Mouse (Mus musculus) liver, adult 2 months (tissue): ENCODE results near the gene Padi6. TPM values are rescaled to one million over a fixed set of nuclear protein-coding genes. Genes with fewer than 3 reads are reported as not detected.
A peak's percentile ranks its signal among the peaks of the same experiment; 100 is the strongest.

Source experiments
- DNase-seq: peaks from one replicate; pipeline ENCODE4 v3.0.0-alpha.2; 2011; ENCODE audit warnings: low read depth, low spot score; ENCODE audit errors: extremely low read depth
- H3K27ac ChIP-seq: fragments of 200-500 bp; replicated peaks from 2 replicates; pipeline ENCODE4 v1.5.1; 2012; ENCODE audit warnings: low read depth, mild to moderate bottlenecking, control low read depth, inconsistent platforms, low read length; ENCODE audit not compliant: insufficient read depth
- H3K27me3 ChIP-seq: fragments of 200-500 bp; 2 replicates; pipeline ENCODE4 v1.6.1; 2012; ENCODE audit warnings: mild to moderate bottlenecking, moderate library complexity, low read length, inconsistent platforms; ENCODE audit not compliant: control insufficient read depth, insufficient read depth
- H3K36me3 ChIP-seq: fragments of 200-500 bp; 2 replicates; pipeline ENCODE4 v1.6.1; 2012; ENCODE audit warnings: low read length, inconsistent platforms; ENCODE audit not compliant: control insufficient read depth, insufficient read depth
- H3K4me1 ChIP-seq: fragments of 200-500 bp; 2 replicates; pipeline ENCODE4 v1.6.1; 2011; ENCODE audit warnings: low read length; ENCODE audit not compliant: control insufficient read depth, insufficient read depth
- H3K4me3 ChIP-seq: fragments of 200-500 bp; 2 replicates; pipeline ENCODE4 v1.5.1; 2011; ENCODE audit warnings: low read depth, mild to moderate bottlenecking, control low read depth, low read length, moderate library complexity; ENCODE audit not compliant: insufficient read depth
- H3K79me2 ChIP-seq: fragments of 200-500 bp; 2 replicates; pipeline ENCODE4 v1.6.1; 2012; ENCODE audit warnings: inconsistent platforms, mild to moderate bottlenecking, low read length, moderate library complexity; ENCODE audit not compliant: control insufficient read depth, insufficient read depth
- H3K9ac ChIP-seq: fragments of 200-500 bp; 2 replicates; pipeline ENCODE4 v1.6.1; 2012; ENCODE audit warnings: low read depth, mild to moderate bottlenecking, control low read depth, inconsistent platforms, low read length
- CTCF ChIP-seq: fragments of 200-500 bp; IDR thresholded peaks from 2 replicates; pipeline ENCODE4 v1.5.1; 2011; ENCODE audit warnings: low read depth, low read length, control low read depth
- POLR2A ChIP-seq: fragments of 200-500 bp; IDR thresholded peaks from 2 replicates; pipeline ENCODE4 v1.6.1; 2011; ENCODE audit warnings: low read length, control low read depth; ENCODE audit not compliant: insufficient read depth; ENCODE audit errors: extremely low read depth
- WGBS: fragments of 180-500 bp; shearing (Covaris S2); methylation state at CpG from one replicate; pipeline ENCODE4 v1.1.7; 2018; 5-methylcytosine and 5-hydroxymethylcytosine counted together
- polyA plus RNA-seq: library from polyadenylated mRNA; depleted of rRNA; stranded (reverse); fragments of >200 nt; gene quantifications from 2 replicates; pipeline ENCODE4 v1.2.3, GENCODE M21; 2012
- total RNA-seq: library from RNA; depleted of rRNA; stranded (reverse); fragments of >200 nt; gene quantifications from 2 replicates; pipeline ENCODE4 v1.2.3, GENCODE M21; 2014

The Padi6 gene
- total and polyA plus RNA-seq, 2 experiments, result not detected

GRCm38 (mm10) chr4:140765936-140766335 lies 23.5 kb upstream of the Padi6 start:
- H3K4me1 ChIP-seq, result peaks cover 3% of the 10 kb centered on the region; the same call in 1 of the 2 replicates
- WGBS, result 78% methylated on average over 3 of the region's 3 CpGs
- H3K9ac ChIP-seq, result no peak overlapping the region
- no peaks in the 10 kb centered on the region for H3K27me3 ChIP-seq
- H3K27ac ChIP-seq, result peak overlapping the region; percentile 42; the same call in 1 of the 2 replicates
- no peak for TF ChIP-seq CTCF
- TF ChIP-seq POLR2A, result no peak
- no peak for DNase-seq
- no peaks in the 10 kb centered on the region for H3K36me3 ChIP-seq
- H3K79me2 ChIP-seq, result no peaks in the 10 kb centered on the region
- no peak overlapping the region for H3K4me3 ChIP-seq

- H3K4me3 ChIP-seq, result no peak overlapping the region
- no peak overlapping the region for H3K9ac ChIP-seq
- H3K27me3 ChIP-seq, result no peaks in the 10 kb centered on the region
- H3K4me1 ChIP-seq, result no peaks in the 10 kb centered on the region
- peak; percentile 12 for DNase-seq
- peak; percentile 83 for TF ChIP-seq CTCF
- no peak for TF ChIP-seq POLR2A
- no peaks in the 10 kb centered on the region for H3K36me3 ChIP-seq
- no peak overlapping the region for H3K27ac ChIP-seq
- H3K79me2 ChIP-seq, result no peaks in the 10 kb centered on the region
- 19% methylated on average over 9 of the region's 9 CpGs for WGBS
Observed at GRCm38 (mm10) chr4:140763158-140763557, 20.7 kb upstream of the Padi6 start.

GRCm38 (mm10) chr4:140761601-140762000 lies 19.2 kb upstream of the Padi6 start:
- H3K9ac ChIP-seq, result no peak overlapping the region
- no peak for DNase-seq
- H3K4me3 ChIP-seq, result no peak overlapping the region
- TF ChIP-seq CTCF (no peak), POLR2A (no peak)
- 91% methylated on average over 7 of the region's 7 CpGs for WGBS
- H3K27ac ChIP-seq, result no peak overlapping the region
- H3K27me3 ChIP-seq, result no peaks in the 10 kb centered on the region
- H3K79me2 ChIP-seq, result no peaks in the 10 kb centered on the region
- H3K36me3 ChIP-seq, result no peaks in the 10 kb centered on the region
- H3K4me1 ChIP-seq, result no peaks in the 10 kb centered on the region

- no peaks in the 10 kb centered on the region for H3K4me1 ChIP-seq
- no peak overlapping the region for H3K9ac ChIP-seq
- DNase-seq, result no peak
Observed at GRCm38 (mm10) chr4:140755811-140756210, 13.4 kb upstream of the Padi6 start.

GRCm38 (mm10) chr4:140753366-140753765 lies 10.9 kb upstream of the Padi6 start:
- Histone ChIP-seq H3K27me3 (no peaks in the 10 kb centered on the region), H3K27ac (no peak overlapping the region), H3K9ac (no peak overlapping the region), H3K79me2 (no peaks in the 10 kb centered on the region), H3K4me1 (no peaks in the 10 kb centered on the region), H3K36me3 (no peaks in the 10 kb centered on the region), H3K4me3 (no peak overlapping the region)
- TF ChIP-seq POLR2A (no peak), CTCF (no peak)
- WGBS, result 73% methylated on average over 7 of the region's 7 CpGs
- no peak for DNase-seq

More at GRCm38 (mm10) chr4:140755811-140756210, 13.4 kb upstream of the Padi6 start:
- Histone ChIP-seq H3K27ac (no peak overlapping the region), H3K27me3 (no peaks in the 10 kb centered on the region), H3K36me3 (no peaks in the 10 kb centered on the region), H3K79me2 (no peaks in the 10 kb centered on the region), H3K4me3 (no peak overlapping the region)
- TF ChIP-seq CTCF, result no peak
- no peak for TF ChIP-seq POLR2A
- 79% methylated on average over 3 of the region's 3 CpGs for whole genome bisulfite sequencing

GRCm38 (mm10) chr4:140750328-140750727 lies 7.9 kb upstream of the Padi6 start:
- DNase-seq, result peak; percentile 34
- H3K27me3 ChIP-seq, result no peaks in the 10 kb centered on the region
- peak overlapping the region; percentile 7; the same call in 1 of the 2 replicates for H3K4me3 ChIP-seq

More at GRCm38 (mm10) chr4:140750328-140750727, 7.9 kb upstream of the Padi6 start:
- no peak for TF ChIP-seq POLR2A
- TF ChIP-seq CTCF, result no peak
- H3K9ac ChIP-seq, result no peak overlapping the region
- no peaks in the 10 kb centered on the region for H3K79me2 ChIP-seq
- no peaks in the 10 kb centered on the region for H3K36me3 ChIP-seq
- no peak overlapping the region for H3K27ac ChIP-seq
- no peaks in the 10 kb centered on the region for H3K4me1 ChIP-seq
- 10% methylated on average over 19 of the region's 19 CpGs for WGBS
